In genomic region chr6:87262666-87263065, GRCm38 (mm10) we compare ENCODE assay signal across 18 mouse cellular contexts.
DNase-seq lines count a peak whose midpoint lies in the region; TF ChIP-seq lines count a peak whose summit lies in the region.
"Had no signal": no experiment of that assay in that cellular context is flagged by ENCODE, and none has a peak within 500 bp of the region (broad histone marks: within the 10 kb centered on the region; RNA-seq: fewer than 3 reads in every experiment).

No protein-coding gene starts in this region.

- no peak overlapping the region for H3K4me3 ChIP-seq in ES-E14 (ENCODE audit: insufficient read depth in 1 of 2, low read depth in 1 of 2, low read length in 2 of 2, poor library complexity in 1 of 2, severe bottlenecking in 1 of 2)
- H3K4me3 ChIP-seq in layer of hippocampus, adult 2 months: no peak overlapping the region
- H3K4me3 ChIP-seq: embryonic facial prominence, embryonic 10.5 days; embryonic facial prominence, embryonic 12.5 days; forebrain, embryonic 13.5 days; forebrain, embryonic 15.5 days had no signal

- in situ Hi-C loops in ES-E14 (cut with MboI; ENCODE audit: low sequenced_read_pairs in 2 of 2, unreplicated experiment in 2 of 2): no loop called here

- DNase-seq in ES-CJ7 (ENCODE audit: low read depth, low spot score) (peak; percentile 40), ES-E14 (ENCODE audit: low read depth, low spot score) (peak; percentile 16), ZHBTc4 (ENCODE audit: low read depth, low spot score) (peak; percentile 74)
- no peak for DNase-seq in layer of hippocampus, adult 2 months (ENCODE audit: low spot score in 2 of 2)
- DNase-seq in adrenal gland, adult 2 months: no peak
- DNase-seq: adrenal gland, adult 8-10 months; adrenal gland, postnatal 14 days; adrenal gland, postnatal 36 days; cerebellum, adult 11-12 months; cerebellum, adult 2 months; cerebellum, adult 9-10 months; cerebellum, postnatal 10 days; cerebellum, postnatal 25 days; forebrain, postnatal 0 days had no signal

- no peak for TF ChIP-seq CTCF in layer of hippocampus, adult 2 months (conservative IDR thresholded peaks at IDR 0.05)

- no peaks in the 10 kb centered on the region for H3K9me3 ChIP-seq in ES-E14 (ENCODE audit: control insufficient read depth, insufficient read depth, low read depth, low read length)
- H3K9me3 ChIP-seq: embryonic facial prominence, embryonic 10.5 days; embryonic facial prominence, embryonic 12.5 days; forebrain, embryonic 13.5 days; forebrain, embryonic 15.5 days had no signal

- H3K4me1 ChIP-seq in ES-E14 (ENCODE audit: control insufficient read depth in 2 of 2, insufficient read depth in 2 of 2, low read length in 2 of 2, poor library complexity in 1 of 2): no peaks in the 10 kb centered on the region; a peak in 1 of 4 replicates

- no peak overlapping the region for H3K9ac ChIP-seq in ES-E14 (ENCODE audit: insufficient read depth, low read depth, low read length, poor library complexity, severe bottlenecking)
- H3K9ac ChIP-seq: embryonic facial prominence, embryonic 12.5 days; forebrain, embryonic 13.5 days; forebrain, embryonic 15.5 days; forebrain, postnatal 0 days had no signal

- no peaks in the 10 kb centered on the region for H3K36me3 ChIP-seq in ES-E14 (ENCODE audit: control insufficient read depth, insufficient read depth, low read length, poor library complexity, severe bottlenecking)
- H3K36me3 ChIP-seq: forebrain, embryonic 15.5 days had no signal

- no peak overlapping the region for H3K27ac ChIP-seq in ES-E14 (ENCODE audit: insufficient read depth, low read depth, low read length, poor library complexity, severe bottlenecking)
- no peak overlapping the region for H3K27ac ChIP-seq in layer of hippocampus, adult 2 months
- H3K27ac ChIP-seq: embryonic facial prominence, embryonic 10.5 days; embryonic facial prominence, embryonic 12.5 days; forebrain, embryonic 13.5 days; forebrain, embryonic 15.5 days had no signal

TF ChIP-seq in ES-E14, 5 proteins besides CTCF, POLR2A, EP300 and RAD21:
- TF ChIP-seq ZNF384 (IDR thresholded peaks at IDR 0.05; ENCODE audit: low read depth, low read length): no peak
- TF ChIP-seq HCFC1 (IDR thresholded peaks at IDR 0.05; ENCODE audit: borderline replicate concordance, insufficient read depth, low read length): no peak
- TF ChIP-seq ZC3H11A (IDR thresholded peaks at IDR 0.05; ENCODE audit: borderline replicate concordance, low read depth, low read length): no peak
- no peak for TF ChIP-seq MAFK (IDR thresholded peaks at IDR 0.05; ENCODE audit: insufficient read depth, low read depth, low read length)
- TF ChIP-seq CHD2 (IDR thresholded peaks at IDR 0.05; ENCODE audit: low read depth, low read length): no peak

Comparison
In these comparisons a context has a peak if more than half of its experiments do, and no peak if none do; other contexts are left out.
1. DNase-seq: peak in ES-CJ7 (single experiment), ES-E14 (single experiment) and ZHBTc4 (single experiment); none in layer of hippocampus, adult 2 months (0 of 2) and adrenal gland, adult 2 months (single experiment).